Mouse (Mus musculus) adrenal gland, adult 2 months (tissue): ENCODE data around the gene Cfap299. TPM values are rescaled to one million over a fixed set of nuclear protein-coding genes. Genes with fewer than 3 reads are reported as not detected.

Experiments
- DNase-seq: peaks from one replicate; pipeline ENCODE4 v3.0.0; 2021
- microRNA-seq, 2 experiments: library from miRNA; unstranded; fragments of <30 nt; microRNA quantifications; one replicate each; pipeline ENCODE4 v1.2.0; 2021
- polyA plus RNA-seq: library from polyadenylated mRNA; depleted of rRNA; stranded (reverse); fragments of >200 nt; gene quantifications from 2 replicates; pipeline ENCODE4 v1.2.3, GENCODE M21; 2012; rRNA removed
- total RNA-seq, 2 experiments: library from RNA; stranded (reverse); gene quantifications; 2 replicates each; pipeline ENCODE4 v1.2.3; 2021

Gene Cfap299
- total and polyA plus RNA-seq, 3 experiments = not detected

GRCm38 (mm10) chr5:98833760-98834159 lies 504.7 kb downstream of the Cfap299 start:
- no peak for DNase-seq

- DNase-seq = no peak
These were observed 505.2 kb downstream of the Cfap299 start for GRCm38 (mm10) chr5:98834300-98834699.

GRCm38 (mm10) chr5:98842600-98843310 lies 513.7 kb downstream of the Cfap299 start:
- DNase-seq = no peak

GRCm38 (mm10) chr5:98844664-98845063 lies 515.6 kb downstream of the Cfap299 start:
- no peak for DNase-seq

Small RNA genes within 50 kb of the gene (microRNA-seq; reads per million reads assigned to microRNA genes)
- 0 reads per million in 2 experiments for gene Mir703

Other genes starting within 250 kb of the Cfap299 start
- under 1 TPM; 0.09 to 0.24 TPM for gene Prdm8, start 162.1 kb upstream of the Cfap299 start, total RNA-seq
- 0.09 and 0.12 TPM in 2 replicates for gene Prdm8, start 162.1 kb upstream of the Cfap299 start, polyA plus RNA-seq
- under 1 TPM in 1 of 2 experiments, not detected in 1; 0.10 TPM for gene Fgf5, start 75.1 kb upstream of the Cfap299 start, total RNA-seq
- gene Fgf5, start 75.1 kb upstream of the Cfap299 start, polyA plus RNA-seq = not detected in 2 replicates
- not detected for gene Gm11111, start 223.4 kb downstream of the Cfap299 start, total RNA-seq
- not detected in 2 replicates for gene Gm11111, start 223.4 kb downstream of the Cfap299 start, polyA plus RNA-seq